Mouse (Mus musculus) bone marrow, adult 2 months (tissue): ENCODE data around the gene Col25a1.

Source experiments
- CTCF ChIP-seq: fragments of 200-500 bp; IDR thresholded peaks from 2 replicates; pipeline ENCODE4 v1.5.1; 2011; ENCODE audit warnings: low read length, control low read depth; ENCODE audit not compliant: control insufficient read depth, insufficient read depth
- POLR2A ChIP-seq: fragments of 200-500 bp; IDR thresholded peaks from 2 replicates; pipeline ENCODE4 v1.6.1; 2011; ENCODE audit warnings: low read depth, mild to moderate bottlenecking, control low read depth, low read length, borderline replicate concordance; ENCODE audit not compliant: control insufficient read depth

GRCm38 (mm10) chr3:130607924-130608323 lies 476.6 kb downstream of the Col25a1 start:
- no peak for TF ChIP-seq POLR2A
- no peak for TF ChIP-seq CTCF
